Mouse (Mus musculus): ENCODE data around the gene Agap3.

DNA sequence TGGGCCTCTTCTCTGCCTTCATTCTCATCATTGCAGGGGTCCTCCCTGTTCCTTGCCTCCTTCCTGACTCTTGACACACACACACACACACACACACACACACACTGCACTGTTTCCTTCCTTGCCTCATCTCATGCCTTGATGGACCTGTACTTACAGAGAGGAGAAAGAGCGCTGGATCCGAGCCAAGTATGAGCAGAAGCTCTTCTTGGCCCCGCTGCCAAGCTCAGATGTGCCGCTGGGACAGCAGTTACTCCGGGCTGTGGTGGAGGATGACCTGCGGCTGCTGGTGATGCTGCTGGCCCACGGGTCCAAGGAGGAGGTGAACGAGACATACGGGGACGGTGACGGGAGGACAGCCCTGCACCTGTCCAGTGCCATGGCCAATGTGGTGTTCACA, 48.9 kb downstream of the Agap3 start:
- TF ChIP-seq POLR2A (IDR thresholded peaks at IDR 0.05; ENCODE audit: control insufficient read depth in 1 of 2, insufficient read depth in 1 of 2, low read depth in 1 of 2, low read length in 2 of 2, poor library complexity in 1 of 2) (no peak), USF1 (IDR thresholded peaks at IDR 0.05; ENCODE audit: low read depth, low read length) (no peak), CTCF (IDR thresholded peaks at IDR 0.05 in 2 of 3, conservative IDR thresholded peaks at IDR 0.05 in 1 of 3; ENCODE audit: control insufficient read depth in 1 of 3, insufficient read depth in 1 of 3, low read depth in 2 of 3, low read length in 3 of 3, poor library complexity in 1 of 3, severe bottlenecking in 1 of 3) (no peak), SIN3A (IDR thresholded peaks at IDR 0.05; ENCODE audit: low read length) (no peak), MYC (IDR thresholded peaks at IDR 0.05; ENCODE audit: low read depth, low read length) (no peak), BHLHE40 (IDR thresholded peaks at IDR 0.05; ENCODE audit: borderline replicate concordance, low read depth, low read length) (no peak), GABPA (IDR thresholded peaks at IDR 0.05; ENCODE audit: low read depth, low read length) (no peak), CHD1 (IDR thresholded peaks at IDR 0.05; ENCODE audit: low read depth, low read length) (no peak), KAT2A (conservative IDR thresholded peaks at IDR 0.05; ENCODE audit: low read depth, low read length) (no peak), MAFK (IDR thresholded peaks at IDR 0.05; ENCODE audit: borderline replicate concordance, low read depth, low read length) (no peak)
